Mouse (Mus musculus): Measurements from ENCODE around the gene 9130008F23Rik. TPM values are rescaled to one million over a fixed set of nuclear protein-coding genes. Genes with fewer than 3 reads are reported as not detected.

Gene 9130008F23Rik
- under 1 TPM in 1 of 2 experiments, not detected in 1; 0.16 TPM for total RNA-seq (2021)
- long read RNA-seq, experiment 1 = 0 reads
- long read RNA-seq, experiment 2 = 0 reads

DNA sequence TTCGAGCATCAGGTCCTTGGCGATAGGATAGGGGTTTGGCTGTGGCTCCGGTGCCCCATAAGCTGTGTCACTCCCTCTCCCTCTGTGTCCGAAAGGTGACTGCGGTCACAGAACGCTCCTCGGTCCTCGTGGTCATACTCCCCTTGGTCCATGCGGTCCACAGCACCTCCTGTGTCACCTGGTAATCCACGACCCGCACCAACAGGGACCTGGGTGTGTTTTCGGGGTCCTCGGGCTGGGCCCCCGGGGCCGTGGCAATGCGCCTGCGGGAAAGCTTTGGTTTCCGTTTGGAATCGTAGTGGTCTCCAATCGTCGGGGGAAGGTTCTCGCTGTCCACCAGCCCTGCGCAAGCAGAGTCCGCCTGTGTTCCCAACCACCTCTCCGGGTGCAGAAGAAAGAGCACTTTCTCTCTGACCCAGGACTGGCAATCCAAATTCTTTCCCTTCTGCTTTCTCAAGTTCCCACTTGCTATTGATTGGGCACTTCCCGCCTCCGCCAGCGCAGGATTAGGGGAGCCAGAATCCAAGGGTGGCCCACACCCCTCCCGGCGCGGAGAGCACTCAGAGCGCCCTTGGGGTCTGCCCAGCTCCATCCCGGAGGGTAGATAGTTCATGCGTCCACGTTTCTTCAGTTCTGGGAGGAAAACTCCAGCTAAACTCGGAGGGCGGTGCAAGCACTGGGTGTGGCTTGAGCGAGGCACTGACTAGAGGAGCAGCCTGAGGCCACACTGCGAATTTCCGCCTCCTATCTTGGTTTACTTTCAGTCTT, at the start of gene 9130008F23Rik:
9130008F23Rik (minus strand) TSS at position 636 of the 768 bp plus-strand sequence.
- Histone ChIP-seq H3K27ac (no peak within 1 kb of the TSS), H3K4me3 (peak within 1 kb of the TSS; percentile 57)
- intact Hi-C loops (cut with DNase I) = no loop called here
- TF ChIP-seq CTCF (IDR thresholded peaks at IDR 0.05) = no peak
- DNase-seq (ENCODE audit: extremely low spot score in 1 of 2, low spot score in 2 of 2) = peak in 1 of 2 experiments; percentile 12

DNA sequence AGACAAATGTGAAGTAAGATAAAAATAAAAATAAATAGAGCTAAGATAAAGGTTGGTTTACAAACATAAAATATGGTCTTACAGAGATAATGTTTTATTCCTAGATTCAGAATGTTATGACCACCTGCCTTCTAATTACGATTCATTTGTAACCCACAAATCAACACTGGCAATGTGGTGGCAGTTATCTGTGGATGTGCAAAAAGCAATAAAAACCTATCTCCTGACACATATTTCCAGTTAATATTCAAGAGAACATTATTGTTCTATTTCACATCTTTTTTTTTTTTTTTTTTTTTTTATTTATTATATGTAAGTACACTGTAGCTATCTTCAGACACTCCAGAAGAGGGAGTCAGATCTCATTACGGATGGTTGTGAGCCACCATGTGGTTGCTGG, 35.1 kb upstream of the 9130008F23Rik start:
- Histone ChIP-seq H3K27ac (no peak overlapping the region), H3K4me3 (no peak overlapping the region)
- DNase-seq (ENCODE audit: extremely low spot score in 1 of 2, low spot score in 2 of 2) = no peak
- TF ChIP-seq CTCF (IDR thresholded peaks at IDR 0.05) = no peak
- intact Hi-C loops (cut with DNase I) = no loop called here

DNA sequence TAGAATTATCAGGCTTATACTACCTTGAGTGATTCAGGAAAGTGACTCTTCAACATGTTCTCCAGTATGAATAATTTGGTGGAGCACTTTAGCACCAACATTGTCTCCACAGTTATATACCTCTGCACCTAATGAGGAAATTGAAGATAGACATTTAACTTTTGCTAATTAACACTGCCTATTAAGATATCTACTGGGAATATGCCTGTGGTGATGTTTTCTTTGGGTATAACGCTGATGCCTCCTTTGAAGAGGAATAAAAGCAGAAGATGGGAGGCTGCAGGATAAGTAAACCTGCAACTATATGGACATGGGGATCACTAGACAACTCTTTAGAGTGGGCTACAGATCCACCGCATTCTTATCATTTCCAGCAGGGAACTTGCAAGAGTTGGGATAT, 33.9 kb upstream of the 9130008F23Rik start, which contains the start of gene Glyatl3:
Glyatl3 (minus strand) TSS at position 101 of the 400 bp plus-strand sequence.
- intact Hi-C loops (cut with DNase I) = no loop called here
- no peak within 1 kb of the TSS for H3K4me3 ChIP-seq
- H3K27ac ChIP-seq = no peak within 1 kb of the TSS
- DNase-seq (ENCODE audit: extremely low spot score in 1 of 2, low spot score in 2 of 2) = no peak
- TF ChIP-seq CTCF (IDR thresholded peaks at IDR 0.05) = no peak

DNA sequence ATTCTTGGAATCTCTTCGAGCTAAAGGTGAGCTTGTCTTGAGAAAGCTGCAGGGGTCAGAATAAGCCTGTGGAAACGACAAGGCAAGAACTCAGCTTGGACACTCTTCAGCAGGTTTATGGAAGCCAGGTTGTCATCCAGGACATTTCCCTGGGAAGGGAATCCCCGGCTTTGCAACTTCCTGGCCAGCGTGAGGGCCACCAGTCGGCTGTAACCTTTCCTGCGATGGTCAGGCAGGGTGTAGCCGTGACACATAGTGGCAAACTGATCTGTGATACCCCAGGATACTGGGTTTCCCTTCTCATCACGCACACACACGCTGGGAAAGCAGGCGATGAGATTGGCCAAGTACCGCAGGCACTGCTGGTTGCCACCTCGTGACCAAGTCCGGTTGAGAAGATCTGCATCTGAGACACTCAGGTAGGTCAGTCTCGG, 24.4 kb upstream of the 9130008F23Rik start:
- H3K27ac ChIP-seq = no peak overlapping the region
- DNase-seq (ENCODE audit: extremely low spot score in 1 of 2, low spot score in 2 of 2) = no peak
- intact Hi-C loops (cut with DNase I) = no loop called here
- no peak for TF ChIP-seq CTCF (IDR thresholded peaks at IDR 0.05)
- H3K4me3 ChIP-seq = no peak overlapping the region

DNA sequence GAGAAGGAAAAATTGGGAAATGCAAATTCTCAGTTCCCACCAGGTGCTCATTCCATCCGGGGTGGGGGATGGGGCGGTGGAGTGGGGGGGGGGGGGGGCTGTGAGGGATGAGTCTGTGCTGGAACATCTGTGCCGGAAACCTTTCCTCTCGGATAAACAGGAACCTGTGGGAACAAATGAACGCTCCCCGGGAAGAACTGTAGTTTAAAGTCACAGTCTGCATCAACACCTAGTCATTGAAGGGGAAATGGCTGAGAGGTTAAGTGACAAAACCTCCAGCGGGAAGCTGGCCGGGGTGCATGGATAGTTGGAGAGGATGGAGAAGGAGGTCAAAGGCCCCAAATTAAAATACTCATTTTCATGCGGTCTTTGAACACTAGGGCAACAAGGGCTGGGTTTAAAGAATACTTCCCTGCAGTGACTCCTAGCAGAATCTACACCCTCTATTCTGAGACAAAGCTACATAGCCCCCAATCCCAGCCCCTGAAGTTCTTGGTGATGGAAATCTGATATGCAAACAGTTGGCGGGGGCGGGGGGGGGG, 23.8 kb upstream of the 9130008F23Rik start:
- no peak overlapping the region for H3K27ac ChIP-seq
- DNase-seq (ENCODE audit: extremely low spot score in 1 of 2, low spot score in 2 of 2) = no peak
- intact Hi-C loops (cut with DNase I) = no loop called here
- no peak overlapping the region for H3K4me3 ChIP-seq
- TF ChIP-seq CTCF (IDR thresholded peaks at IDR 0.05) = no peak

DNA sequence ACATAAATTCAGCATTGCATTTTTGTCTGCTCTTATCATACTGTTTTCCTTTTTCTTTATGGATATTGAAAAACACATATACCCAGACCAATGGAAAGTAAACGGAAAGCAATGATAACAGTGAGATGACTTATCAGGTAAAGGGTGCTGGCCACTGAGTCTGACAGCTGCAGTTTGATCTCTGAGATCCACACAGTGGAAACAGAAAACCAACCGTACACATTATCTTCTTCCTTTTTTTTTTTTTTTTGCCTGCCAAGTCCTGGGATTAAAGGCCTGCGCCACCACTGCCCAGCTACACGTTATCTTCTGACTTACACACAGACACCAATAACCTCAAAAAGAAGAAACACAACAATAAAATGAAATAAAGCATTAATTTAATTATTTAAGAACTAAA, 23.0 kb upstream of the 9130008F23Rik start:
- TF ChIP-seq CTCF (IDR thresholded peaks at IDR 0.05) = no peak
- DNase-seq (ENCODE audit: extremely low spot score in 1 of 2, low spot score in 2 of 2) = no peak
- H3K4me3 ChIP-seq = no peak overlapping the region
- H3K27ac ChIP-seq = no peak overlapping the region
- intact Hi-C loops (cut with DNase I) = no loop called here

DNA sequence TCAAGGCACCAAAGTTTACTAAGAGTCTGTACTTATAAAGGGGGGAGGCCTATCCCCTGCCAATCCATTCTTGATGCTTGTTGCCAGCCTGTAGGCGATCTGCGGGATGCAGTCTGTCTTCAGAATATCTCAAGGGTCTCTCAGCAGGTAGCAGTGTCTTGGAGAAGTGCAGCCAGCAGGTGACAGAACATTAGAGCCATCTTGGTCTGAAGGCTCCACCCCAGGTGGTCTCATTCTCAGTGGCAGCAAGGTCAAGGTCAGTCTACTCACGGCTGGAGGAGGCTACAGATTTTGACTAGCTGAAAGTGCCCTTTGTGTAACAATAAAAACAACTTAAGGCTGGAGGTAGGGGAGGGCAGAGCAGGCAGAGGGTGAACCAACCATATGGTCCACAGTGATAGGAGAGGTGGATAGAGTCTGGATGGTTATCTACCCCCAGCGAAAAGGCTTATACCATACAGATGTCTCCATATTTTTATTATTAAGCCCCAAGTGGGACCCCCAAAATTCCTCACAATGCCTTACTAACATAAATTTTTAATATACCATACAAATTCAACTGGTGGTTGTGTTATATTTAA, 19.5 kb upstream of the 9130008F23Rik start:
- Histone ChIP-seq H3K27ac (no peak overlapping the region), H3K4me3 (no peak overlapping the region)
- intact Hi-C loops (cut with DNase I) = loop anchor here (5.0 kb wide), 1 partner anchor 78 kb away; no protein-coding TSS in a partner anchor

DNA sequence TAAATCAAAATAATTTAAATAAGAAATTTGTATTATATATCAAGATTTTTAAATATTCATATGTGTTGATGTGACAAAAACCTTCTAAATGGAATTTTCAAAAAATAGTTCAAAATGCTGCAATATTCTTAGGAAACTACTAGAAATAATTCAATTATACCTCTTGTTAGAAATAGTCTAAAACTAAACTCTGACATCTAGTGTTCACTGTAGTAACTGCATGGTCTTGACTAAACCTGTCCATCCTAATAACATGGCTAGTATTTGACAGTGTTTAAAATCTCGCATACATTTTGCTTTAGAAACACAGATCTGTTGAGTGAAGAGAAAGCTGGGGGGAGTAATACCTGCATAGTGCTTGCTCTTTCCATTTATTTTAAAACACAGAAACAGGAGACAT, 16.5 kb upstream of the 9130008F23Rik start:
- no peak overlapping the region for H3K27ac ChIP-seq
- peak; percentile 74 for TF ChIP-seq CTCF (IDR thresholded peaks at IDR 0.05)
- intact Hi-C loops (cut with DNase I) = loop anchor here (5.0 kb wide), 1 partner anchor 75 kb away; no protein-coding TSS in a partner anchor
- no peak overlapping the region for H3K4me3 ChIP-seq
- DNase-seq (ENCODE audit: extremely low spot score in 1 of 2, low spot score in 2 of 2) = no peak

More for the DNA sequence above, 19.5 kb upstream of the 9130008F23Rik start:
- DNase-seq (ENCODE audit: extremely low spot score in 1 of 2, low spot score in 2 of 2) = no peak
- no peak for TF ChIP-seq CTCF (IDR thresholded peaks at IDR 0.05)

DNA sequence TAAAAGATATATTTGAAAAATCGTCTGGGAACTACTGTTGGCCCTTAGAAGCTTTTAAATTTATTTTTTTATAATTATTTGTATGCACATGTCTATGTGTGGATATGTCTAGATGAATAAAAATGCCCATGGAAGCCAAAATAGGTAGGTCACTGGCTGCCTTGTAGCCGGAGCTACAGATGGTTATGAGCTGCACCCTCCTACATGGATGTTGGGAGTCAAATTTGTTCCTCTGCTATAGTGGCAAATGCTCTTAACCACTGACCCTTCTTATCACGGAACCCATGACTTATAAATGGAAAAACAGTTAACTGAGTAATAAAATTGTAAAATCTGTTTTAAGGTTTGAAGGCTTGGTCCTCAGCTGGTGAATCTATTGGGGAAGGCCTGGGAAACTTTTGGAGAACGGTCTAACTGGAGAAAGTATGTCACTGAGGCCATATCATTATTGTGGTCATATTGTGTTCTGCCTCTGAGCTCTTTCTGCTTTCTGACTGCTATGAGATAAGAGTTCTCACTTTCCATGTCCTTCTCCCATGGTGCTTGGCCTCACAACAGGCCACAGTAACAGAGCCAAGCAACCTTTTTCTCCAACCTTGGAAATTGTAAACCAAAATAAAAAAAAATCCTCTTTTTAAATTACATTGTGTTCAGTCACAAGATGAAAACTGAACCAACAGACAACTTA, 7.6 kb upstream of the 9130008F23Rik start:
- intact Hi-C loops (cut with DNase I) = no loop called here
- no peak for DNase-seq (ENCODE audit: extremely low spot score in 1 of 2, low spot score in 2 of 2)
- H3K27ac ChIP-seq = no peak overlapping the region
- no peak overlapping the region for H3K4me3 ChIP-seq
- no peak for TF ChIP-seq CTCF (IDR thresholded peaks at IDR 0.05)

DNA sequence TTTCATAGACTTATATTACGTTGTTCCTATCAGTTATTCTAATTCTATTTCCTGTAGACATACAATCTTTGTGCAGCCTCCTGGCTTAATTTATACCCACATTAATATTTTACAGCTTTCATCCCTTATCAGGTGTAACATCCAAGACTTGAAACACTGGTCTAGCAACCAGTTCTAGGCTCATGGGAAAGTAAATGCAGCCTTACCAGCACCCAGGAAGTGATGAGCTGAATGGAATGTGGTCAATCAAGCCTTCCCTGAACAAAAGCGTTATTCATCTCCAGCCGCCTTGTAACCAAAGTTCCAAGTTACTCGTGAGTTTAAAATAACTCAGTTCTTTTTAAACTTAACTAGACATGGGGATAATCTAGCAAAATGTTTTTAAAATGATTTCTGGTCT, 4.8 kb upstream of the 9130008F23Rik start:
- Histone ChIP-seq H3K27ac (no peak overlapping the region), H3K4me3 (no peak overlapping the region)
- TF ChIP-seq CTCF (IDR thresholded peaks at IDR 0.05) = no peak
- no peak for DNase-seq (ENCODE audit: extremely low spot score in 1 of 2, low spot score in 2 of 2)
- intact Hi-C loops (cut with DNase I) = no loop called here

DNA sequence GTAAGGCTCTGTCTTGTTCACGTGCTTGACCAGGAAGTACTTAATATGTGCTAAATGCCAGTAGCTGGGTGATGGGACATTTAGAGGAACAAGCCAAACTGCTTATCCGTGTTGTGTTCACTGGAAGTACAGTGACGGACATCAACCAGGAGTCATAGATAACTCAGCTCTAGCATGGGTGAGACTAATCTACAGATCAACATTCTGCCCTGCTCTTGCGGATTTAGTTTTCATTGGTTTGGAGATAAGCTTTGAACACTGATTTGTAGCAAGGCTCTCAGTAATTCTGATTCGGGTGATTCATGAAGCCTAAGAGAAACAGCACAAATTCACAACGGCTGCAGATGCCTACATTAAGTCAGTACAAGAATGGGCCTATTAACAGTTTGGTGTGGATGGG, 1.8 kb upstream of the 9130008F23Rik start:
- TF ChIP-seq CTCF (IDR thresholded peaks at IDR 0.05) = no peak
- intact Hi-C loops (cut with DNase I) = no loop called here
- Histone ChIP-seq H3K27ac (no peak overlapping the region), H3K4me3 (no peak overlapping the region)
- DNase-seq (ENCODE audit: extremely low spot score in 1 of 2, low spot score in 2 of 2) = no peak

DNA sequence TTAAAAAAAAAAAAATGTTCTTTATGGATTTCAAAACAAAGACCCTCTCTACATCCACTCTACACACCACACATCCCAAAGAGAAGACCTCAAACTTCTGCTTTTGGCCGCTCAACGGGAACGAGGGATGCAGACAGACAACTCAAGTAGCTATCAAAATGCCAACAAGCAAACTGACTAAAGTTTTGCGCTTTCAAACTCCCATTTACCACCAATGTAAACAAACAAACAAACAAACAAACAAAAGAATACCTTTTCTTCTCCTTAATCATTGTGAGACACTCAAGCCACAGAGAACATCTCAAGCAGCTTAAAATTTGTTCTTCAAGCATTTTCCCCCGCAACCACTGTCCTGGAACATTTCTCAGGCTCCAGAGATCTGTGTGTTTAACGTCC, 833 bp downstream of the 9130008F23Rik start:
- DNase-seq (ENCODE audit: extremely low spot score in 1 of 2, low spot score in 2 of 2) = no peak
- Histone ChIP-seq H3K27ac (no peak overlapping the region), H3K4me3 (peak overlapping the region; percentile 57)
- intact Hi-C loops (cut with DNase I) = no loop called here
- TF ChIP-seq CTCF (IDR thresholded peaks at IDR 0.05) = no peak
